Mouse (Mus musculus): ENCODE results near the gene Sema5a.

- TF ChIP-seq CTCF (IDR thresholded peaks at IDR 0.05; ENCODE audit: control insufficient read depth, insufficient read depth, low read length) (no peak), POLR2A (IDR thresholded peaks at IDR 0.05; ENCODE audit: borderline replicate concordance, control insufficient read depth, low read depth, low read length) (no peak)
Observed at GRCm38 (mm10) chr15:32610776-32611175, 366.2 kb downstream of the Sema5a start.
